Mouse (Mus musculus) spleen, adult 12 weeks (tissue): ENCODE measurements at regions not wholly inside any gene's neighbourhood (a gene's known extent, or its start where the extent isn't known, plus 50 kb on each side); places are given as distances from the start of the nearest gene placed in this dataset.

Source experiments
- DNase-seq: peaks from one replicate; pipeline ENCODE4 v3.0.0; 2022; ENCODE audit warnings: low spot score

DNA sequence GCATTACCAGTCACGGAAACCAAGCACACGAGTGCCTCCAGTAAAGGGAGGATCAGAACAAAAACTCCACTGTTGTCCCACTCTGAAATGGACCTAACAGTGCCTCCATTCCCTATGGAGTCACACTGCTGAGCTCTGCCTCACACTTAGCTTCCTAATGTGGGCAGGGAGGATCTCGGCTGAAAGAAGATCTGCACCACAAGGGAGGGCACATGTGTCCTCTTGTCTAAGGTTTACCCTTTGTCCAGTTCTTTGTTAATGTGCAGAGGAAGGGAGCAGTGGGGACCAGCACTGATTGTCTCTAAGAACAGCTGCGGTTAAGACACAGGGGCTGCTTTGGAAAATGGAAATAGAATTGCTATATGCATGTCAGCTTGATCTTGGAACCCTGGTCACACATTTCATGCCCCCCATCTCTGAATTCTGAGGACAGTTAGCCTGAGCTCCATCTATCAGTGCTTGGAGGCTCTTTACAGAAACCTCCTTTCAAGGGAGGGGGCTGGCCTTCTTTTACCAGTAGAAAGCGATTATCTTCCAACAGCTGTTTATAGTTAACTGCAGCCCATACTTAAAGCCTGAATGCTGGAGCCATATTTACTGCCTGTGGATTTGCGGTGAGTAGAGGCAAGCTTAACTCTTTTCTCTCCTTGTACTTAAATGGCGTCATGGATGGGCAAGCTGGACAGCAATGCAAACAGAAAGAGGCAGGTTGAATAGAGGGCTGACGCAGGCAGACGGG, 485.5 kb upstream of the Cdh11 start:
- DNase-seq, result no peak

DNA sequence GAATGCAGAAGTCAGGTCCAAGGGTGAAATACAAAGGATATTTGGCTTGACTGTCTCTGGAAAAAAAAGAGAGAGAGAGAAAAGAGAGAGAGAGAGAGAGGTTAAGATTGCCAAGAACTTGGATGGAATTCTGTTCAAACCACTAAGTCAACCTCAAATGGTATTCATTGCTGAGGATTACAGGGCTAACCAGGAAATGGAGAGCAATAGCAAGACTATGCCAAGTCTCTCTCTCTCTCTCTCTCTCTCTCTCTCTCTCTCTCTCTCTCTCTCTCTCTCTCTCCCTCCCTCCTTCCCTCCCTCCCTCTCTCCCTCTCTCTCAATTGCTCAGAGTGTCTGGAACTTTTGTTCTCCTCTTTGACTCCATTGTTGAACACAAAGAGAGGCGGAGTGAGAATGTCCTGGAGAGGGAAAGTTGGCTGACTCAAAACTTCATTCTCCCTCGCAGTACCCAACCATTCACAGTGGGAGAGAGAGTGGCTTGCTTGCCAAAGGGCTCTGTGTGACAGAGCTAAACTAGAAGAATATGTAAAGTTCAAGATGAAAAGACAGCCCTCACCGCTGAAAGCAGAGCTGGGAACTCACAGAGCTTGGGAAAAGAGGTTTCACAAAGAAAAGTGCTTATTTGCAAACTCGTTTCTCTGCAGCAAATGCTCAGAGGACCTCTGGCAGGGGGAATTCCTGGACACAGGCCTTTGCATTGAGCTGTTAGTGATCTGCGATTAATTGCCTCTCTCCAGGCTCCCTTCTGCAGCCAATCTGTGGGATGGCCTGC, 487.1 kb upstream of the Cdh11 start:
- no peak for DNase-seq

DNA sequence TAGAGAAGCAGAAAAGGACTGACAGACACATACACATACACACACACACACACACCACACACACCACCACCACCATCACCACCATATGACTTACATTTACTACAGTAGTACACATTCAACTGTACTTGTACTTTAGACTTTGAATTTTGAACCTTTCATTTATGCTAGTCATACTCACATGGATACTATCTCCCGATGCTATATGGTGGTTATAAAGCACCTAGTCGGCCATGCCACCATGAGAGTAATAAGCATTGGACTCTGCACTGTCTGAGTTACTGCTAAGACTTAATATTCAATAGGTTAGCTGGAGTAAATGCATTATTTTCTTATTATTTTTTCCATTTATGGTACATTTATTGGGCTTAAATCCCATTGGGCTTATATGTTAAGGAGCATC, 488.0 kb upstream of the Cdh11 start:
- no peak for DNase-seq

GRCm38 (mm10) chr8:103281801-103282200, 496.4 kb upstream of the Cdh11 start:
- DNase-seq, result no peak

DNA sequence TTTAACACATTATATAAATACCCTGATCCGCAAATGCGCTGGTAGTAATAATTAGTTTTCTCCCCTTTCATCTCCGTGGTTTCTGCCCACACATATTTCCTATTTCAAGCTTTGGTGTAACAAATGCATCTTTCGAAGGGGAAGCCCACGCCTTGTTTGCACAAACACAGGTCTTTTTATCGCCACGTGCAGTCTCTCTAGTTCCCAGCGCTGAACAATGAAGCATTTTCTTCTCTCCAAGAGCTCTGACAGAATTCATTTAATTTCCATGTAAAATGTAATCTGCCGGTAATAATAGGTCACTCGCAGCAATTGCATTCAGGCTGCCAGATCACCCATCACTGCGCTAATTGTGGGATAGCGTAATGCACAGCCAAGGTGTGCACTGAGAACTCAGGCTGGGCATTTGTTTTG, 503.1 kb upstream of the Cdh11 start:
- no peak for DNase-seq

GRCm38 (mm10) chr8:103292896-103293295, 507.5 kb upstream of the Cdh11 start:
- no peak for DNase-seq

DNA sequence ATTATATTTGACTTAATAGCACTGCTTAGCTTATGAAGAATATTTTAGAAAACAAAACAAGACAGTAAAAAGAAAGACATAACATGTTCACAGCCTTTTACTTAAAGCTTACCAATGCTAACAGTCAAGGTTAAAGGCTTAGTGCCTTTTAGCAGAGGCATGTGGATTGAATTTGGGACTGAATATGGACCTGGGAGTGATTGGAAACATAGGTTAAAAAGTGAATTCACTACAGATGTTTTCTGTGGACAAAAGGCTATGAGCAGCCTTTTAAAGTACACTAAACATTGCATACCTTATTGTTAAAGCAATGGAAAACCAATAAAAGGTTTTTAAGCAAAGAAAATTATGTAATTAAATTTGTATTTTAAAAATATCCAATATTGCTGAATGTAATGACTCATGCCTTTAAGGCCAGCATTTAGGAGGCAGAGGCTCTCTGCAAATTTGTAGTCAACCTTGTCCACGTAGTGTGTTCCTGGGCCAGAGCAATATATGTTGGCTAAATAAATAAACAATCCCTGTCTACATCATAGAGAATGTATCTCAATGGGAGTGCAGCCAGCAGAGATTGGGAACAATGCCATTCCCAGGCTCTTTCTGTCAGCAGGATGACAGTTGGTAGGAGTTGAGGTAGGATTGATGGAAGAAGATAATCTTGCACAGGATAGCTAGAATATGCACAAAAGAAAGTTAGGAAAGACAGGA, 521.2 kb upstream of the Cdh11 start:
- no peak for DNase-seq

DNA sequence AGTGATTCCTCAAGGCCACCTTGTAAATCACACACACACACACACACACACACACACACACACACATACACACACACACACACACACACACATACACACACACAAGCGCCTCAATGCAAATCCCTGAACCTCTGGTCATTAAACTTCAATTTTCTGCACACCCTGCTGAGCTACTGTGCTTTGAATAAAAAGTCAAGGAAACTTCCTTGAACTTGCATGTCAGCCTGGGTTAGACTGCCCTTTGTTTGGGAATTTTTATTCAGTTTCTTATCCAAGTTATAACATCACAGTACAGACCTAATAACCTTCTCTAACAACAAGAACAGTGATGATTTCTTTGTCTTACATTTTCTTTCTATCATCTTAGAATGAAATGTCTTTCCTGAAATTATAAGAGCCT, 528.1 kb upstream of the Cdh11 start:
- no peak for DNase-seq

- no peak for DNase-seq
These were observed 529.0 kb upstream of the Cdh11 start for GRCm38 (mm10) chr8:103314279-103315022.

GRCm38 (mm10) chr8:103315742-103316141, 530.3 kb upstream of the Cdh11 start:
- no peak for DNase-seq

- DNase-seq, result no peak
These were observed 531.2 kb upstream of the Cdh11 start for GRCm38 (mm10) chr8:103316691-103317091.

DNA sequence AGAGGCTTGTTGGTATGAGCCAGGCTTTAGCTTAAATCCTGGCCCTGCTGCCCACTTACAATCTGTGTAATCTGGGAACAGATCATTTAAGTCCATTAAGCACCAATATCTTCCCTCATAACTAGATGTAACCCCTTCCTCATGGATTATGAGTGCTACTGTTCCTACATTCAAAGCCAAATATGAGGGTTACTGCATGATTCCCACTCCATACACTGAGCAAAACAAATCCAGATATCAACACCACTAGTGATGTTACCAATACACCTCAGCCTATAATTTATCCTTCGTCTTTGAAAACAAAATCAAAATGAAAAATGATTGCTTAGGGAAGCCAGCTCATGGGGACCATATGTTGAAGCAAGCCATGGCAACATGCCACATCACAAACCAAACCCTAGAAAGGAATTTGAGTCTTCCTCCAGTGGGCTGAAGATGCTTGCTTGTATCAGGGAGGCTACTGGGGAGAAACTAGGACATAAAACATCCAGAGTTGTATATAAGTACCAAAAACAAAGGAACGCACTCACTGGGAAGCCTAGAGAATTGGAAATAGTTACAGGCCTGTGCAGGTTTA, 531.8 kb upstream of the Cdh11 start:
- no peak for DNase-seq

- DNase-seq, result no peak
These were observed 538.7 kb upstream of the Cdh11 start for GRCm38 (mm10) chr8:103324016-103324665.

DNA sequence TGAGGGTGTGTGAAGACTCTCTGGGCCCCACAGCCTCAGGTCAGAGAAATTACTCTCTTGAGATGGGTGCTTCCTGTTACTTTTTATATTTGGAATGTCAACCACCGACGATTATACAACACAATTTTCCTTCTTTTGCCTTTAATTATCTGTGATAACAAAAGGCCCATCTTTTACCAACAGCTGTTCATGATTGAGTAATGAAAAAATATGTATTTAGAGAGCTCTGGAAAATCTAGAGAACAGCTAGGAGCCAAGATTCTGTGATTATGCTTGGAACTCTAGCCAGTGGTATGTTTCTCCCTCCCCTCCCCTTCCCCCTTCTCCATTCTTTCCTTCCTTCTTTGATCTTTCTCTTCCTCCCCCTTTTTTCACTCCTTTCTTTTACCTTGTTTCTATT, 546.0 kb upstream of the Cdh11 start:
- no peak for DNase-seq

GRCm38 (mm10) chr8:103337314-103337713, 551.9 kb upstream of the Cdh11 start:
- no peak for DNase-seq

DNA sequence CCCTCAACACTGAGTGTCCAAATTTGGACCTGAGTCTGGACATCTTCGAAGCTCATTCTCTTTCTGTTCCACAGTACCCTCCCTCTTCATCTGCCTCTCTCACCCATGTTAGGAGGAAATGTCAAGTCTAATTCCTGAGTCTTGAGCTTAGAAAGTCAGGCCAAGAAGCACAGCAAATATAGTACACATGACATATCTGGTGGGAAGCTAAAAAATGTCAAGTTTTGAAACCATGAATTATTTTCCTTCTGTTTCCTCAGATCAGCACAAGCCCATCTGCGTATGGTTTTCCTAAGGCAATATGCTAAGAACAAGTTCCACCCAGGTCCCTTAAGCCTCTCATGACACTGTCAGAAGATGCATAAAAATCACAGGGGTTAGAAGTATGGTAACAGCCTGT, 553.6 kb upstream of the Cdh11 start:
- DNase-seq, result no peak

GRCm38 (mm10) chr8:103339951-103340350, 554.5 kb upstream of the Cdh11 start:
- no peak for DNase-seq

DNA sequence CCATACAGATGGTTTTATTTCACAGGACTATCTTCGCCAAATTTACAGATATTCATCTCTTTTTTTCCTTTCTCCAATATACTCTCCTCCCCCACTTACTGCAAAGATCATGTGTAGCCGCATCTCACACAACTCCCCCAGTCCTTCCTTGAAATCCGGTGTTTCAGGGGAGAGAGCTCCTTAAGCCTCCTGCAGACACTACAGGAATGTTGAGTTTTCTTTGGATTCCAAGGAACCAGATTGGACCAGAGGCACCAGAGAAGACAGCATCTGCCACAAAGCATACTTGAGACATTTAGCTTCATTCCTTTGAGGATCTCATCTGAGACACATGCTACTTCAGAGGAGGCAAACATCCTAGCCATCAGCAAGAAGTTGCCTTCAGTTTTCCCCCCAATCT, 558.4 kb upstream of the Cdh11 start:
- DNase-seq, result no peak

DNA sequence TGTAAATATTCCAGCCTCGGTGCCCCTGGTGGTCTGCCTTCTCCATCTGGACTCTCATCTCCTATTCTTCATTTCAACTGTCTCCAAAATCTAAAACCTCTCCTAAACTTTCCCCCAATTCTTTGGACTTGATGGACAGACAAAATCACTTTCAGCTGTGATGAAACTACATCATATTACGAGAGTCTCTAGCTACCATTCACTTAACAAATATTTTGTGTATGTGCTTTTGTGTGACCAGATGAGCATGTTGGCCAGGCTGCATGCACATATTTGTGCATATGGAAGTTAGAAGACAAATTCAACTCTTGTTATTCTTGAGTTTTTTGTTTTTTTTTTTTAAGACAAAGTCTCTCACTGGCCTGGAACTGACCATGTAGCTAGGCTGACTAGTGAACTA, 559.4 kb upstream of the Cdh11 start:
- no peak for DNase-seq

DNA sequence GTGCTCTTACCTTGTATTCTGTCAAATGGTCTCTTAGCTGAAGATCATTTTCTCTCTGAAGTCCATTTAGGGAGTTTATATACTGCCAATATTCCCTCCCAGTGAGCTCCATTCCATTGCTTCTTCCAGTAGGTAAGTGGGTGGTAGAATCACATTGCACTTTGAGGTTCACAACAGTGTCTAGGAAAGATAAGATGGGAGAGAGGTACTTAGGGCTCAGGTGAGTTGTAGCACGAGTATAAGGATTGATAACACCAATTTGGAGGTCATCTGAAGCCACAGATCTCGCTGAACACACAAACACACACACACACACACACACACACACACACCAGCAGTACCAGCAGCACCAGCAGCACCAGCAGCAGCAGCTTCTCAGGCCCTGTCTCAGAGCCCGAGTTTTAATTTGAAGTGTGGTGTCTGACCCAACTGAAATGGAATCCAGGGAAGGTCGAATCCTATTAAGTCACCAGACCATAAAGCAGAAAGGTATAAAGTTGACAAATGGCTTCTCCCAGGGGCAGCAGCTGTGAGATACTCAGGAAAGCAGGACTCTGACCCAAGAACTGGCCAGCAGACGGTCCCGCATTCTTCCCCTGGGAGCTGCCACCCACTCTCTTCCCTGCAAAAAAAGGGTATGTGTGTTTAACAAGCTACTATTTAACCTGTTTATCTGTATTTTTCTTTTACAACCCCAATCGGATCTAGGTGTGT, 561.9 kb upstream of the Cdh11 start:
- DNase-seq, result no peak

DNA sequence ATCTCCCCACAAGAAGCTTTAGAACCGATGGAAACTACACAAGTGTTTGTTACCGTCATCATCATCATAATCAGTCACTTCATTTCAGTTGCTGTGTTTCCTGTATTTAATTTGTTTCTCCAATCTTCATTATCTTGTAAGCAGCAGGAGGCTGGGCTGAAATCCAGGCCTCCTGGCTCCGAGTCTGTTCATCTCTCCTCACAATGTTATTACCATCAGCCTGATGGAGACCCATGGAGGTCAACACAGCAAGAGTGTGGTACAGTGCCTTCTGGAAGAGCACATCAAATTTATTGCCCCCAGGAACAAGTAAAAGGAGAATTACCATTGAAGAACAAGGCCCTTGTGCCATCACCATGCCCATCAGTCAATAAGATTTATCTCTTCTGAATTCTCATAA, 576.3 kb upstream of the Cdh11 start:
- DNase-seq, result no peak
